16 mouse cellular contexts compared by ENCODE assay signal in the genomic region with DNA sequence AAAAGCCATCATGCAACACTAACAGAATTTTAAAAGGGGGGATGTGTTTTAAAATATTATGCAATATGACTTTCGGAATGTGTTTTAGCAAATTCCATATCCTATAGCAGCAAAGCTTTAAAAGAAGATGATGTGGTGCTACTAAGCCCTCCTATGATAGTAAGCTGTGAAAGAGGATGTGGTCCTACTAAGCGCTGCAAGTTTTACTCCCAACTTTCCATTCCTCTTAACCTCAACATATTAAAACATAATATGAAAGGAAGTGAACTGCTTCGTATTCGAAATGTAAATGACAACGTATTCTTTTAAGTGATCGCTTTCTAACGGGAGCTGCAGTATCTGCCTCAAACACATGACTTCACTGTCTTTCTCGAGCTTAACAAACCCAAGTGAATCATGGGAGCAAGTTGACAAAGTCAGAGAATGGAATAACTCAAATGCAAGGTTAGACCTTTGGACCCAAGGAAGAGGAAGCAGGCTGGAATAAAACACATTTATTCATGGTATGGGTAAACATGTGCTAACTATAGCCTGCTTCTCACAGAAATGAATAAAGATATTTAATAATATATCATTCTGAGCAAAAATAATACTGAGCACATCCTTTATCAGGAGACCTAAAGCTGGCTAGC. TPM values are rescaled to one million over a fixed set of nuclear protein-coding genes. Genes with fewer than 3 reads are reported as not detected.
A peak's percentile ranks its signal among the peaks of the same experiment; 100 is the strongest.
DNase-seq lines count a peak whose midpoint lies in the region; ATAC-seq and TF ChIP-seq lines count a peak whose summit lies in the region.
"Had no signal": no experiment of that assay in that cellular context is flagged by ENCODE, and none has a peak within 500 bp of the region (broad histone marks: within the 10 kb centered on the region; RNA-seq: fewer than 3 reads in every experiment).

No protein-coding gene starts in this region.

- H3K4me1 ChIP-seq in heart, embryonic 12.5 days (replicated peaks) = peaks cover 30% of the 10 kb centered on the region
- H3K4me1 ChIP-seq in heart, embryonic 14.5 days (ENCODE audit: control insufficient read depth in 2 of 2, insufficient read depth in 2 of 2, low read length in 2 of 2) = peaks cover 17 to 40% of the 10 kb centered on the region in 2 experiments

- no peaks in the 10 kb centered on the region for H3K9me3 ChIP-seq in heart, embryonic 12.5 days (replicated peaks)
- H3K9me3 ChIP-seq in heart, embryonic 14.5 days (ENCODE audit: control insufficient read depth, low read length) = no peaks in the 10 kb centered on the region
- H3K9me3 ChIP-seq: embryonic facial prominence, embryonic 12.5 days; embryonic facial prominence, embryonic 15.5 days; hindbrain, embryonic 12.5 days; hindbrain, embryonic 15.5 days had no signal

- H3K27ac ChIP-seq in heart, embryonic 12.5 days (ENCODE audit: poor library complexity, severe bottlenecking) = no peak overlapping the region
- peak overlapping the region in 1 of 2 experiments; percentile 77; a peak in 1 of 4 replicates for H3K27ac ChIP-seq in heart, embryonic 14.5 days (replicated peaks in 1 of 2; ENCODE audit: control insufficient read depth in 1 of 2, insufficient read depth in 1 of 2, low read depth in 2 of 2, low read length in 2 of 2)
- peak overlapping the region; percentile 40; the same call in 1 of the 2 replicates for H3K27ac ChIP-seq in layer of hippocampus, adult 2 months
- H3K27ac ChIP-seq: embryonic facial prominence, embryonic 12.5 days; embryonic facial prominence, embryonic 15.5 days; hindbrain, embryonic 12.5 days; hindbrain, embryonic 15.5 days had no signal

- H3K4me3 ChIP-seq in heart, embryonic 12.5 days = no peak overlapping the region
- no peak overlapping the region for H3K4me3 ChIP-seq in heart, embryonic 14.5 days (ENCODE audit: control insufficient read depth in 1 of 2, insufficient read depth in 1 of 2, low read depth in 1 of 2, low read length in 2 of 2)
- H3K4me3 ChIP-seq in layer of hippocampus, adult 2 months = no peak overlapping the region
- H3K4me3 ChIP-seq: embryonic facial prominence, embryonic 12.5 days; embryonic facial prominence, embryonic 15.5 days; hindbrain, embryonic 12.5 days; hindbrain, embryonic 15.5 days had no signal

- no peak for ATAC-seq in heart, embryonic 12.5 days (ENCODE audit: insufficient number of reproducible peaks, low FRiP score)
- no peak for ATAC-seq in heart, embryonic 14.5 days (ENCODE audit: insufficient number of reproducible peaks, insufficient read depth, low FRiP score, low read depth)
- ATAC-seq: forebrain, embryonic 14.5 days had no signal

- no peaks in the 10 kb centered on the region for H3K27me3 ChIP-seq in heart, embryonic 12.5 days (replicated peaks)
- H3K27me3 ChIP-seq in heart, embryonic 14.5 days (ENCODE audit: control insufficient read depth, insufficient read depth, low read length) = no peaks in the 10 kb centered on the region
- H3K27me3 ChIP-seq: embryonic facial prominence, embryonic 12.5 days; embryonic facial prominence, embryonic 15.5 days; hindbrain, embryonic 12.5 days; hindbrain, embryonic 15.5 days had no signal

- H3K36me3 ChIP-seq in heart, embryonic 12.5 days = no peaks in the 10 kb centered on the region
- no peaks in the 10 kb centered on the region for H3K36me3 ChIP-seq in heart, embryonic 14.5 days (ENCODE audit: control insufficient read depth, insufficient read depth, low read length)
- H3K36me3 ChIP-seq: embryonic facial prominence, embryonic 12.5 days; embryonic facial prominence, embryonic 15.5 days; hindbrain, embryonic 12.5 days; hindbrain, embryonic 15.5 days had no signal

- no peak overlapping the region for H3K9ac ChIP-seq in heart, embryonic 12.5 days
- no peak overlapping the region for H3K9ac ChIP-seq in heart, embryonic 14.5 days (ENCODE audit: low read length)
- H3K9ac ChIP-seq: embryonic facial prominence, embryonic 12.5 days; embryonic facial prominence, embryonic 15.5 days; forebrain, postnatal 0 days; hindbrain, embryonic 12.5 days; hindbrain, embryonic 15.5 days had no signal

- 93% methylated on average over 8 of the region's 8 CpGs for WGBS in heart, embryonic 12.5 days
- WGBS in heart, embryonic 14.5 days = 91% methylated on average over 8 of the region's 8 CpGs

- H3K4me2 ChIP-seq in heart, embryonic 12.5 days = no peak overlapping the region
- H3K4me2 ChIP-seq in heart, embryonic 14.5 days (ENCODE audit: low read length) = peak overlapping the region; percentile 24
- H3K4me2 ChIP-seq: embryonic facial prominence, embryonic 12.5 days; embryonic facial prominence, embryonic 15.5 days; hindbrain, embryonic 12.5 days; hindbrain, embryonic 15.5 days had no signal

- peak; percentile 7 for DNase-seq in heart, adult 11 months
- DNase-seq in heart, adult 8-10 months (ENCODE audit: low spot score) = no peak
- DNase-seq in layer of hippocampus, adult 2 months (ENCODE audit: low spot score in 2 of 2) = no peak
- DNase-seq in layer of hippocampus, postnatal 14 days (ENCODE audit: low spot score in 2 of 2) = no peak
- DNase-seq in right cerebral cortex, postnatal 25 days = no peak
- DNase-seq: B cell, adult 2 months; cerebellum, adult 11 months; kidney, adult 18-20 months had no signal

- TF ChIP-seq CTCF in layer of hippocampus, adult 2 months (conservative IDR thresholded peaks at IDR 0.05) = no peak

RNA-seq across cellular contexts. Expression of gene Nek7, which starts 43.8 kb away (rescaled TPM):
- polyA plus RNA-seq in heart, embryonic 12.5 days (2016; fragmentation: Nextera tagmentation; extraction: Ambion mirVana) = 53.9 and 56.4 TPM in 2 replicates
- 59.8 and 60.4 TPM in 2 replicates for polyA plus RNA-seq in heart, embryonic 14.5 days (2014; fragmentation: Nextera tagmentation; extraction: Ambion mirVana)
- total RNA-seq in heart, adult 8-10 months (2022) = 10 to 100 TPM; 76.3 to 80.2 (median 78.5) TPM
- 10 to 100 TPM; 33.9 to 34.9 TPM for total RNA-seq in layer of hippocampus, adult 2 months (2021)
- 10 to 100 TPM; 24.7 to 26.1 TPM for total RNA-seq in layer of hippocampus, postnatal 14 days (2021)
